Mouse (Mus musculus) kidney, postnatal 25 days (tissue): ENCODE data around the gene Bpifc.
A peak's percentile ranks its signal among the peaks of the same experiment; 100 is the strongest.

ENCODE experiments used
- DNase-seq, 2 experiments: peaks; one replicate each; pipeline ENCODE4 v3.0.0; 2021; ENCODE audit warnings: mixed read lengths in 2 of 2

Bpifc gene

DNA sequence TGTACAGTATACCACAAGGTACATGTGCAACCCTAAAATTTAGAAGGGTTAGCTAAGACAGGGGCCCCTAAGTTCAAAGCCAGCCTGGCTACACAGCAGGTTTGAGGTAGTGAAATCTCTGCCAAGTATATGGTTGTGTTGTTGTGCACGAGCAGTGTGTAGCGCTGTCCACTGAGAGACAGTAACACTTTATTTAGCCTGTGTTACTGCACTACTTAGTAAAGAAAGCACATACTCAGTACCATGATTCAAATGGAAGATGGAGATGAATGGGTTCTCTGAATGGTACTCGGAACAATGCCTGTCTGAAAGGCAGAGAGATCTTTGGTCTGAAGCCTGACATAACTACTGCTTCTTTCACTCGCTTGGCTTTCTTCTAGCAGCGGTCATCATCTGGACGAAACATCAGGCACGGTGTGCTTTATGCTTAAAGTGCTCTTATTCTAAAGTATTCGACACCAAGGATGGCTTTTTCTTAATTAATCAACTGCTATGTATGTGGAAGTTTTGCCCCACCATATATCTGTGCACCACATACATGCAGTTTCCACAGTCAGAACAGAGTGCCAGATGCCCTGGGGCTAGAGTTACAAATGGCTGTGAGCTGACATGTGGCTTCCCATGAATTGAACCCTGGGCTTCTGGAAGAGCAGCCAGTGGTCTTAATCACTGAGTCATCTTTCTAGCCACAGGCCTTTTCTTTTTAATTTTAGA is 63.1 kb downstream of the Bpifc start:
- DNase-seq: no peak

DNA sequence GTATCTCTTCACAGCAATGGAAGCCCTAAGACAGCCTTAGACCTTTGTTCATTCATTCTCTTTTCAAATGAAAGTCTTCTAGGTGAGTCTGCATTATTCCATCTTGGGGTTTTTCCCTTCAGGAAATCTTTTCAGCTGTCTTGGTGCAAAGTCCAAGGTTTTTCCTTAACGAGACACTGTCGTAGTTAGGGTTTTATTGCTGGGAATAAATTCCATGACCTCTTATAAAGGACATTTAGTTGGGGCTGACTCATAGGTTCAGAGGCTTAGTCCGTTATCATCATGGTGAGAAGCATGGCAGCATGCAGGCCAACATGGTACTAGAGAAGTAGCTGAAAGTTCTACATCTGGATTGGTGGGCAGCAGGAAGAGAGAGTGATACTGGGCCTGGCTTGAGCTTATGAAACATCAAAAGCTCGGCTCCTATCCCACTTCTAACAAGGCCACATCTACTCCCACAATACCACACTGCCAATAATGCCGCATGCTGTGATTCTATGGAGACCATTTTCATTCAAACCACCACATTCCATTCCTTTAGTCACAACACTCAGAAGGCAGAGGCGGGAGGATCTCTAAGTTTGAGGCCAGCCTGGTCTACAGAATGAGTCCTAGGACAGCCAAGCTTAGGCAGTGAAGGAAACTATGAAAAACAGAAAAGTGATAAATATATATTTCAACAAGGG is 75.3 kb downstream of the Bpifc start:
- DNase-seq: no peak

DNA sequence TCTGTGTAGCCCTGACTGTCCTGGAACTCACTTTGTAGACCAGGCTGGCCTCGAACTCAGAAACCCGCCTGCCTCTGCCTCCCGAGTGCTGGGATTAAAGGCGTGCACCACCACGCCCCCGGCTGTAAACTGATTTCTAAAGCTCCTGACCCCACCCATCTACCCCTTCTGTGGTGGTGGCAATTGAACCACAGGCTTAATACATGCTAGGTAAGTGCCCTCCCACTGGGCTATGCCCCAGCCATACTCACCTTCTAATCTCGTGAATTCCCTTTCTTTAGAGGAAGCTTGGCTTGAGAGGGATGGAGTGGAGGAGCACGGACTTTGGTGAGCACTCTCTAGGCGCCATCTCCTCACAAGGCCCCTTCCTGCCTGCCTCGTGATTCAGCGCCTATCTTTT is 81.7 kb downstream of the Bpifc start:
- no peak for DNase-seq

- no peak for DNase-seq
Measured at GRCm38 (mm10) chr10:85929208-85929591, 82.5 kb downstream of the Bpifc start.

GRCm38 (mm10) chr10:85928499-85929207 is 83.0 kb downstream of the Bpifc start:
- peak; percentile 71 to 89 for DNase-seq

- peak; percentile 22 to 34 for DNase-seq
Measured at GRCm38 (mm10) chr10:85927676-85928445, 83.8 kb downstream of the Bpifc start, which contains the start of gene Ascl4. Gene Ascl4 (plus strand): TSS chr10:85927681.

- peak; percentile 98 to 100 for DNase-seq
Measured at GRCm38 (mm10) chr10:85916498-85917309, 95.0 kb downstream of the Bpifc start, which contains the start of gene Prdm4. Gene Prdm4 (minus strand): TSS chr10:85917142.
